Mouse (Mus musculus) limb, embryonic 10.5 days (tissue): ENCODE results near the gene Gatad1. TPM values are rescaled to one million over a fixed set of nuclear protein-coding genes. Genes with fewer than 3 reads are reported as not detected.

Experiments
- DNase-seq: peaks from one replicate; pipeline ENCODE4 v3.0.0-alpha.2; 2017; ENCODE audit warnings: low spot score
- H3K27ac ChIP-seq: fragments of 300-500 bp; sonication (generic); 2 replicates; pipeline ENCODE4 v1.5.1; 2016; ENCODE audit warnings: mild to moderate bottlenecking
- H3K27me3 ChIP-seq: fragments of 300-500 bp; sonication (generic); 2 replicates; pipeline ENCODE4 v1.6.1; 2016; ENCODE audit warnings: low read depth, mild to moderate bottlenecking; ENCODE audit not compliant: poor library complexity, severe bottlenecking
- H3K36me3 ChIP-seq: fragments of 300-500 bp; sonication (generic); 2 replicates; pipeline ENCODE4 v1.6.1; 2016; ENCODE audit warnings: mild to moderate bottlenecking, moderate library complexity
- H3K4me1 ChIP-seq: fragments of 300-500 bp; sonication (generic); 2 replicates; pipeline ENCODE4 v1.6.1; 2016
- H3K4me3 ChIP-seq: fragments of 300-500 bp; sonication (generic); 2 replicates; pipeline ENCODE4 v1.5.1; 2016; ENCODE audit warnings: mild to moderate bottlenecking, moderate library complexity
- H3K9me3 ChIP-seq: fragments of 300-500 bp; sonication (generic); replicated peaks from 2 replicates; pipeline ENCODE4 v1.6.1; 2016; ENCODE audit warnings: mild to moderate bottlenecking
- WGBS: fragments of 180-500 bp; shearing (Covaris S2); methylation state at CpG from one replicate; pipeline ENCODE4 v1.1.7; 2016; 5-methylcytosine and 5-hydroxymethylcytosine counted together
- polyA plus RNA-seq: library from polyadenylated mRNA; unstranded; fragments of >200 nt; fragmentation: Nextera tagmentation; extraction: Ambion mirVana; gene quantifications from 2 replicates; pipeline ENCODE4 v1.2.1, GENCODE M21; 2016

Gene Gatad1
- polyA plus RNA-seq, 1 experiment from 2014 or later = 68.7 TPM

GRCm38 (mm10) chr5:3650881-3651280, 6.1 kb downstream of the Gatad1 start, which contains the start of gene Tmbim7:
TSS of gene Tmbim7 (plus strand) at chr5:3651181.
- Histone ChIP-seq H3K4me3 (no peak within 1 kb of the TSS), H3K27ac (no peak within 1 kb of the TSS), H3K4me1 (peaks cover 10% of the 10 kb centered on the region), H3K36me3 (no peaks in the 10 kb centered on the region), H3K9me3 (no peaks in the 10 kb centered on the region), H3K27me3 (no peaks in the 10 kb centered on the region)
- WGBS = 86% methylated on average over 6 of the region's 6 CpGs
- DNase-seq = no peak

DNA sequence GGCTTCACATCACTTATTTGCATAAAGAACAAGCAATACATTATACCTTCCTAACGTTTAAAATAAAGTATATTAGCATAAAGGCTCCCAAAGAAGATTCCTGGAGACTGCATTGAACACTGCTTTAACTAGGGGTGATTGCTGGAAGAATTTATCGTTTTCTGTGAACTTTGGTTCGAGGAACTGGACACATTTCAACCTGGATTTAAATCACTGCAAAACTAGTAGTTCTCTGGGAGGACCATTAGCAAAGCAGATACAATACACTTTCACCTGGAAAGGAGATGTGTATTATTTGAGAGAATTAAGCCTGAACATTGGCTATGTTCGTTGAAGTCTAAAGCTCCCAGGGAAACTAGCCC, 8.2 kb downstream of the Gatad1 start:
- Histone ChIP-seq H3K36me3 (peaks cover 17% of the 10 kb centered on the region), H3K9me3 (no peaks in the 10 kb centered on the region), H3K4me3 (no peak overlapping the region), H3K27me3 (no peaks in the 10 kb centered on the region), H3K27ac (no peak overlapping the region), H3K4me1 (peaks cover 16% of the 10 kb centered on the region)
- DNase-seq = no peak
- WGBS = 74% methylated on average over 4 of the region's 4 CpGs

GRCm38 (mm10) chr5:3648206-3648848, 8.7 kb downstream of the Gatad1 start:
- Histone ChIP-seq H3K9me3 (no peaks in the 10 kb centered on the region), H3K36me3 (peaks cover 22% of the 10 kb centered on the region), H3K27me3 (no peaks in the 10 kb centered on the region), H3K4me3 (peak overlapping the region; percentile 96), H3K4me1 (peaks cover 16% of the 10 kb centered on the region), H3K27ac (peak overlapping the region; percentile 19; the same call in 1 of the 2 replicates)
- no peak for DNase-seq
- WGBS = 56% methylated on average over 4 of the region's 4 CpGs

GRCm38 (mm10) chr5:3647708-3648121, 9.3 kb downstream of the Gatad1 start:
- peaks cover 16% of the 10 kb centered on the region for H3K4me1 ChIP-seq
- peak; percentile 97 for DNase-seq
- no peaks in the 10 kb centered on the region for H3K27me3 ChIP-seq
- H3K27ac ChIP-seq = peak overlapping the region; percentile 96
- H3K4me3 ChIP-seq = peak overlapping the region; percentile 96
- H3K9me3 ChIP-seq = no peaks in the 10 kb centered on the region
- WGBS = 1% methylated on average over 18 of the region's 46 CpGs
- H3K36me3 ChIP-seq = peaks cover 28% of the 10 kb centered on the region

DNA sequence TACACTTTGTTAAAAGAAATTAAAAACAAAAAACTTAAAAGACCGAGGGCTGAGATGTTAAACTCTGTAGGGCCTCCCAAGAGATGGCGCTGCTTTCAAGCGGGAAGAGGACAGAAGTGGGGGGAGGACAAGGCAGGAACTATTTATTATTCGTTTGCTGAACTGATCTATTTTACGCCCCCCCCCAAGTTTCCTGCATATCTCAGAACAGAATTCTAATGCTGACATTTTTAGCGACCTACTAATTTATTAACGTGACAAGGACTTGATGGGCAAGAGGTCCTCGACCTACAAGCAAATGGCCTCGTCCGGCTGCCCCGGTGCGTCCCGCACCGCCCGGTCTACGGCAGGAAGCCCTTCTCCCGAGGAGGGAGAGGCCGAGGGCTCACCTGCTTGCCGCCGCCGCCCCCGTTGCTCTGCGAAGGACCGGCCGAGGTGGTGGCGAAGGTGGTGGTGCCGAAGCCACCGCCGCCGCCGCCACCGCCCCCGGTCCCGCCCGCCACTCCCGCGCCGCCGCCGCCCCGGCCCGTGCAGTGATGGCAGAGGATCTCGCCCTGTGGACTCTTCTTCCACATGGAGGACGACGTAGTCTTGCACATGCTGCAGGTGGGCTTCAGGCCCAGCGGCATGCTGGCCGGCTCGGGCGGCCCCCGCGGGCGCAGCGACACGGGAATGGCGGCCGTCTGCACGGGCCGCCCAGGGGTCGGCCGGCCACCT, 9.8 kb downstream of the Gatad1 start:
- WGBS = under 1% methylated on average over 59 of the region's 60 CpGs
- Histone ChIP-seq H3K27ac (peak overlapping the region; percentile 96), H3K27me3 (no peaks in the 10 kb centered on the region), H3K4me1 (peaks cover 16% of the 10 kb centered on the region), H3K4me3 (peak overlapping the region; percentile 96), H3K9me3 (no peaks in the 10 kb centered on the region), H3K36me3 (peaks cover 34% of the 10 kb centered on the region)
- DNase-seq = peak; percentile 75

DNA sequence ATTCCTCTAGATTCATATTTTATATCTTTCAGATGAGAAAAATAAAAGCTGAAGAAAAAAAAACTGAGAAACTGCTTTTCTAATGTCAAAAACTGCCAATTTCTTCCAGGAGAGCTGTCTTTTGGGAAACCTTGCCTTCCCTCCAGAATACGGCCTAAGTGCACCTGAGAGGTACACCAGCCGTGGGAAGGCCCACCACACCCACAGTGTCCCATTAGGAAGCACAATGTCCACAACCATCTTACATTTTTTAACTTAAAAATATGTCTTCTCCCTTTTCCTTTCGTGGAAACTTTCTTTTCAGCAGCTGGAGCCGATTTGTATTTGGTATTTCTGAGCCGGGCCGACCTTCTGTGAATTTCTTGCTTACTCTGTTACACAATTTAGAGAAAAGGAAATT, 10.4 kb downstream of the Gatad1 start:
- H3K4me3 ChIP-seq = peak overlapping the region; percentile 96
- peaks cover 40% of the 10 kb centered on the region for H3K36me3 ChIP-seq
- DNase-seq = no peak
- no peaks in the 10 kb centered on the region for H3K27me3 ChIP-seq
- H3K27ac ChIP-seq = peak overlapping the region; percentile 96
- 37% methylated on average over 6 of the region's 6 CpGs for WGBS
- H3K4me1 ChIP-seq = peaks cover 16% of the 10 kb centered on the region
- H3K9me3 ChIP-seq = no peaks in the 10 kb centered on the region

DNA sequence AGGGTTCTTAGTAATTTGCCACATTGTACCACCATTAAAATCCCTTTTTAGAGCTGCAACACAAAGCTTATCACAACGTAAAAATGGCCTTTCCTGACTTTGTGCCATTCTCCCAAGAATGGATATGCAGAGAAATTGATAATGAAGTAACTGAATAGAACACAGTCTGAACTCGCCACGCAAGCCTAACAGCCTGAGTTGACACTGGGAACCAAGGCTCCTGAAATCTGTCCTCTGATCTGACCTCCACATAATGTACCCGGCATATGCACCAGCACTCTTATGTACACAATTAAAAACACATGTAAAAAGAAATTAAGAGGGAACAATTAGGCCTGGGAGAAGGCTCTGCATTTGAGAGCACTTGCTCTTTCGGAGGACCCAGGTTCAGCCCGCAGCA, 11.7 kb downstream of the Gatad1 start:
- Histone ChIP-seq H3K27me3 (no peaks in the 10 kb centered on the region), H3K9me3 (no peaks in the 10 kb centered on the region), H3K4me1 (peaks cover 16% of the 10 kb centered on the region), H3K4me3 (no peak overlapping the region), H3K27ac (no peak overlapping the region), H3K36me3 (peaks cover 52% of the 10 kb centered on the region)
- no peak for DNase-seq
- 58% methylated on average over 6 of the region's 6 CpGs for WGBS

DNA sequence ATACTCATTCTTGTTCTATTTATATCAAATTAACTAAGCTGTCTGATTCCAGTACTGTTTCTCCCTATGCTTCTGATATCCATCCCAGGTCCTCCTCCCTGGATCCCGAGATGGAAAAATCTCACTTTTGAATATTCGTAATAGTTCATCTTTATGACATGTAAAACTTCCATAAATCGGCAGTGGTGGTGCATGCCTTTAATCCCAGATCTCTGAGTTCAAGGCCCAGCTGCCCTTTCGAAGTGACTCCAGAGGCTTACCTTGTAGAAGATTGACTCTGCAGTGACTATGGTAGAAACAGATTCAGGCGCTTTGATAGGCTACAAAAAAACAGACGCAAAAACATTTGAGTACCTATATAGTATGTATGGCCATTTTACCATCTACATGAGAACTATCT, 12.4 kb downstream of the Gatad1 start:
- Histone ChIP-seq H3K27ac (no peak overlapping the region), H3K9me3 (no peaks in the 10 kb centered on the region), H3K4me3 (no peak overlapping the region), H3K4me1 (peaks cover 16% of the 10 kb centered on the region), H3K36me3 (peaks cover 59% of the 10 kb centered on the region), H3K27me3 (no peaks in the 10 kb centered on the region)
- DNase-seq = no peak
- 96% methylated on average over 6 of the region's 6 CpGs for WGBS

- Histone ChIP-seq H3K4me3 (no peak overlapping the region), H3K27me3 (no peaks in the 10 kb centered on the region), H3K9me3 (no peaks in the 10 kb centered on the region), H3K36me3 (peaks cover 41% of the 10 kb centered on the region), H3K27ac (no peak overlapping the region), H3K4me1 (peaks cover 5% of the 10 kb centered on the region)
- no peak for DNase-seq
- 82% methylated on average over 8 of the region's 8 CpGs for WGBS
Measured at GRCm38 (mm10) chr5:3635286-3635685, 21.7 kb downstream of the Gatad1 start.

- Histone ChIP-seq H3K4me3 (no peak overlapping the region), H3K27me3 (no peaks in the 10 kb centered on the region), H3K9me3 (no peaks in the 10 kb centered on the region), H3K36me3 (peaks cover 35% of the 10 kb centered on the region), H3K4me1 (peaks cover 5% of the 10 kb centered on the region), H3K27ac (no peak overlapping the region)
- 72% methylated on average over 4 of the region's 4 CpGs for WGBS
- DNase-seq = no peak
Measured at GRCm38 (mm10) chr5:3633951-3634350, 23.0 kb downstream of the Gatad1 start.

GRCm38 (mm10) chr5:3633315-3633714, 23.7 kb downstream of the Gatad1 start:
- Histone ChIP-seq H3K4me1 (peaks cover 5% of the 10 kb centered on the region), H3K36me3 (peaks cover 33% of the 10 kb centered on the region), H3K27ac (no peak overlapping the region), H3K9me3 (no peaks in the 10 kb centered on the region), H3K27me3 (no peaks in the 10 kb centered on the region), H3K4me3 (no peak overlapping the region)
- WGBS = 93% methylated on average over 13 of the region's 13 CpGs
- no peak for DNase-seq

DNA sequence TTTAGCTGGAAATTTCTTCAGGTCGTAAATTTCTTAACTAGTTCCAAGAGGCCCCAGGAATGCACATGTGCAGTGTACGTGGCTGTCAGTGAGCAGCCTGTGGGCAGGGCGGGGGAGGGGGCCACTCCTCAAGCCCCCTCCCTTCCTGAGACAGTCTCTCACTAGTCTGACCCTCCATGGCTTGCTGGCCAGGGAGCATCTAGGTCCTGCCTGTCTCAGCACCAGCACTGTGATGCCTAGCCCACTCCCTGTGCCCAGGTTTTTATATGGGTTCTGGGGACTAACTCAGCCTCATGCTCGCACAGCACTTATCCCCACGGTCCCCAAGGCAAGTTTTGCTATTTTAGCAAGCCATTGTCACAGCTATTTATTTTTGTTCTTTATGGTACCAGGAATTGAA, 24.7 kb downstream of the Gatad1 start:
- H3K9me3 ChIP-seq = no peaks in the 10 kb centered on the region
- WGBS = 72% methylated on average over 5 of the region's 5 CpGs
- peaks cover 5% of the 10 kb centered on the region for H3K4me1 ChIP-seq
- DNase-seq = no peak
- H3K36me3 ChIP-seq = peaks cover 32% of the 10 kb centered on the region
- H3K4me3 ChIP-seq = no peak overlapping the region
- no peak overlapping the region for H3K27ac ChIP-seq
- no peaks in the 10 kb centered on the region for H3K27me3 ChIP-seq

- DNase-seq = no peak
- H3K4me1 ChIP-seq = peaks cover 5% of the 10 kb centered on the region
- H3K27me3 ChIP-seq = no peaks in the 10 kb centered on the region
- H3K9me3 ChIP-seq = no peaks in the 10 kb centered on the region
- H3K27ac ChIP-seq = no peak overlapping the region
- 77% methylated on average over 16 of the region's 16 CpGs for WGBS
- peaks cover 38% of the 10 kb centered on the region for H3K36me3 ChIP-seq
- H3K4me3 ChIP-seq = no peak overlapping the region
Measured at GRCm38 (mm10) chr5:3631512-3632271, 25.3 kb downstream of the Gatad1 start.
